Mouse (Mus musculus) midbrain, embryonic 15.5 days (tissue): Measurements from ENCODE around the gene Cachd1. TPM values are rescaled to one million over a fixed set of nuclear protein-coding genes. Genes with fewer than 3 reads are reported as not detected.

ENCODE experiments used
- ATAC-seq: fragments of 200-750 bp; cut with Nextera tagmentation; replicated peaks from 2 replicates; pipeline ENCODE4 v1.8.0; 2017; ENCODE audit warnings: moderate TSS enrichment
- H3K27ac ChIP-seq: fragments of 300-500 bp; sonication (generic); 2 replicates; pipeline ENCODE4 v1.5.1; 2015; ENCODE audit warnings: mild to moderate bottlenecking, inconsistent platforms
- H3K27me3 ChIP-seq: fragments of 300-500 bp; sonication (generic); replicated peaks from 2 replicates; pipeline ENCODE4 v1.6.1; 2015; ENCODE audit warnings: inconsistent platforms
- H3K36me3 ChIP-seq: fragments of 300-500 bp; sonication (generic); replicated peaks from 2 replicates; pipeline ENCODE4 v1.6.1; 2015; ENCODE audit warnings: inconsistent platforms
- H3K4me1 ChIP-seq: fragments of 300-500 bp; sonication (generic); 2 replicates; pipeline ENCODE4 v1.6.1; 2015; ENCODE audit warnings: inconsistent platforms
- H3K4me2 ChIP-seq: fragments of 300-500 bp; sonication (generic); 2 replicates; pipeline ENCODE4 v1.6.1; 2015; ENCODE audit warnings: inconsistent platforms, mild to moderate bottlenecking, moderate library complexity
- H3K4me3 ChIP-seq: fragments of 300-500 bp; sonication (generic); 2 replicates; pipeline ENCODE4 v1.5.1; 2015; ENCODE audit warnings: mild to moderate bottlenecking, inconsistent platforms
- H3K9ac ChIP-seq: fragments of 300-500 bp; sonication (generic); 2 replicates; pipeline ENCODE4 v1.6.1; 2015; ENCODE audit warnings: mild to moderate bottlenecking, inconsistent platforms
- H3K9me3 ChIP-seq: fragments of 300-500 bp; sonication (generic); 2 replicates; pipeline ENCODE4 v1.6.1; 2016; ENCODE audit warnings: inconsistent platforms
- WGBS: fragments of 180-500 bp; shearing (Covaris S2); methylation state at CpG from one replicate; pipeline ENCODE4 v1.1.7; 2015; ENCODE audit warnings: mixed read lengths; 5-methylcytosine and 5-hydroxymethylcytosine counted together
- polyA plus RNA-seq: library from polyadenylated mRNA; unstranded; fragments of >200 nt; fragmentation: Nextera tagmentation; extraction: Ambion mirVana; gene quantifications from 2 replicates; pipeline ENCODE4 v1.2.1, GENCODE M21; 2015

Gene Cachd1
- polyA plus RNA-seq, 1 experiment from 2014 or later: 41.8 TPM

GRCm38 (mm10) chr4:101009092-101009491 lies 232.6 kb downstream of the Cachd1 start:
- Histone ChIP-seq H3K4me3 (no peak overlapping the region), H3K27me3 (no peaks in the 10 kb centered on the region), H3K36me3 (no peaks in the 10 kb centered on the region), H3K9ac (no peak overlapping the region), H3K27ac (no peak overlapping the region), H3K9me3 (no peaks in the 10 kb centered on the region), H3K4me1 (peaks cover 7% of the 10 kb centered on the region; the same call in 1 of the 2 replicates), H3K4me2 (no peak overlapping the region)
- no peak for ATAC-seq
- 68% methylated on average over 4 of the region's 4 CpGs for WGBS

- no peak overlapping the region for H3K4me3 ChIP-seq
- no peaks in the 10 kb centered on the region for H3K27me3 ChIP-seq
- H3K36me3 ChIP-seq: no peaks in the 10 kb centered on the region
- no peak overlapping the region for H3K27ac ChIP-seq
- H3K9ac ChIP-seq: no peak overlapping the region
- H3K4me2 ChIP-seq: no peak overlapping the region
- no peaks in the 10 kb centered on the region for H3K4me1 ChIP-seq
- 89% methylated on average over 4 of the region's 4 CpGs for WGBS
- no peak for ATAC-seq
- H3K9me3 ChIP-seq: no peaks in the 10 kb centered on the region
Measured at GRCm38 (mm10) chr4:101017806-101018205, 241.3 kb downstream of the Cachd1 start.

GRCm38 (mm10) chr4:101020596-101020995 lies 244.1 kb downstream of the Cachd1 start, which contains the start of gene Gm10577:
Gene Gm10577 (minus strand): TSS chr4:101020696.
- no peak within 1 kb of the TSS for H3K4me3 ChIP-seq
- no peak within 1 kb of the TSS for H3K4me2 ChIP-seq
- H3K27me3 ChIP-seq: no peaks in the 10 kb centered on the region
- no peaks in the 10 kb centered on the region for H3K4me1 ChIP-seq
- no peaks in the 10 kb centered on the region for H3K9me3 ChIP-seq
- H3K27ac ChIP-seq: no peak within 1 kb of the TSS
- no peak for ATAC-seq
- H3K9ac ChIP-seq: no peak within 1 kb of the TSS
- 86% methylated on average over 4 of the region's 4 CpGs for WGBS
- H3K36me3 ChIP-seq: no peaks in the 10 kb centered on the region

GRCm38 (mm10) chr4:101026566-101026965 lies 250.1 kb downstream of the Cachd1 start:
- 70% methylated on average over 5 of the region's 5 CpGs for WGBS
- Histone ChIP-seq H3K4me3 (no peak overlapping the region), H3K36me3 (no peaks in the 10 kb centered on the region), H3K9me3 (no peaks in the 10 kb centered on the region), H3K4me2 (no peak overlapping the region), H3K27ac (no peak overlapping the region), H3K27me3 (no peaks in the 10 kb centered on the region), H3K4me1 (0 out of 2 replicates have a peak, but pooled peaks cover 3% of the 10 kb centered on the region), H3K9ac (no peak overlapping the region)
- no peak for ATAC-seq

GRCm38 (mm10) chr4:101026995-101027394 lies 250.5 kb downstream of the Cachd1 start:
- no peak overlapping the region for H3K27ac ChIP-seq
- WGBS: 66% methylated on average over 2 of the region's 2 CpGs
- ATAC-seq: no peak
- H3K9ac ChIP-seq: no peak overlapping the region
- no peaks in the 10 kb centered on the region for H3K36me3 ChIP-seq
- H3K9me3 ChIP-seq: no peaks in the 10 kb centered on the region
- H3K4me1 ChIP-seq: 0 out of 2 replicates have a peak, but pooled peaks cover 3% of the 10 kb centered on the region
- no peak overlapping the region for H3K4me3 ChIP-seq
- no peak overlapping the region for H3K4me2 ChIP-seq
- no peaks in the 10 kb centered on the region for H3K27me3 ChIP-seq

DNA sequence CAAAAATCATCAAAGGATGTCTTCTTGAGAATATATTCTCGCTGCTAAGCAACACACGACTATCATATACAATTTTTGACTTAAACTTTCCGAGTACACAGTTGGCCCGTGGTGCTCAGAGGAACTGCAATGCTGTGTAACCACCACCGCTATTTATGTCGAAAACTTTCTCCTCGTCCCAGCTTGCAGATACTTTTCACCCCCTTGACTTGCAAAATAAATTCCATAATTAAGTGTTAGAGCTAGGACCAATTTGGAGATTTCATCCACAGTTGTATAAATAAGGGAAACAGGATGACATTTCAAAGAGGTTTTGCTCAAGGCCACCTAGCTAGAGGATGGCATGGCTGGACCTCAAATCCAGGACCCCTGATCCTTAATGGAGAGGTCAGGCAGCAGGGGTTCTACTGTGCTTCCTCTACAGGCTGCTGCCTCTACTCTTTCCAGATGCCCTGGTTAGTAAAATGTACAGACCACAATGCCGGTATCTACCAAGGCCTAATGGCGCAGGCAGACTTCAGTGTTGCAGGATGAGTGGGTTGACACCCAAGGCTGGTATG lies 251.5 kb downstream of the Cachd1 start:
- Histone ChIP-seq H3K4me1 (0 out of 2 replicates have a peak, but pooled peaks cover 3% of the 10 kb centered on the region), H3K4me2 (no peak overlapping the region), H3K36me3 (no peaks in the 10 kb centered on the region), H3K9ac (no peak overlapping the region), H3K4me3 (no peak overlapping the region), H3K27me3 (no peaks in the 10 kb centered on the region), H3K9me3 (no peaks in the 10 kb centered on the region), H3K27ac (no peak overlapping the region)
- no peak for ATAC-seq
- WGBS: 92% methylated on average over 9 of the region's 9 CpGs

DNA sequence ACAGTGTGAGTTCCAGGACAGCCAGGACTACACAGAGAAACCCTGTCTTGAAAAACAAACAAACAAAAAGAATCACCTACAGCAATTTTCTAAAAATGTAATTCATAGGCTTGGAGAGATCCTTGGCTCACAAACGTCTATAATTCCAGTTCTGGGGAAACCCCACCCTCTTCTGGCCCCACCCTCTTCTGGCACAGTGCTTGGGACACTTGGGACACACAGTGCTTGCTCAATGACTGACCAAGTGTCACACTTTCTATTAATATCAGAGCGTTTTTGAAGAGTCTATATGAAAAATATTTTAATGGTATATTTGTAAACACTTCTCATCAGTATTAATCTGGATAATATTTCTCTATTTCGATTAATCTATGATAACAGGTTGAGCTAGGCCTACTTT lies 256.6 kb downstream of the Cachd1 start:
- Histone ChIP-seq H3K27ac (no peak overlapping the region), H3K9ac (no peak overlapping the region), H3K4me2 (no peak overlapping the region), H3K4me3 (no peak overlapping the region), H3K27me3 (no peaks in the 10 kb centered on the region), H3K9me3 (no peaks in the 10 kb centered on the region), H3K4me1 (no peaks in the 10 kb centered on the region), H3K36me3 (no peaks in the 10 kb centered on the region)
- 81% methylated on average over 3 of the region's 3 CpGs for WGBS
- no peak for ATAC-seq

DNA sequence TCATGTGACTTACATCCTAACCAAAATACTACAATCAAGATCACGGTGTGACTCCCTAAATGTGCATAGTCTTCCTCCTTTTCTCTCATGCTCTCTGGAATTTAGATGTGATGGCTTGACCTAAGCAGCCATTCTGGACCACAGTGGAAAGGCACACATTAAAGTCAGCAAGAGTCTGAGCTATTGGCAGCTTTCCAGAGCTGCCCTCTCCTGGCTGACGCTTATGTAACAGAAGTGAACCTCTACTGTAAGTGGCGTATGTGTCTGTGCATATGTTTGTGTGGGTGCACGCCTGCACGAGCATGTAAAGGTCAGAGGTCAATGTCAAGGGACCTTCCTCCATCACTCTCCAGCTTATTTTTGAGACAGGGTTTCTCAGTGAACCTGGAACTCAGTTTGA lies 258.7 kb downstream of the Cachd1 start:
- WGBS: 88% methylated on average over 5 of the region's 5 CpGs
- no peaks in the 10 kb centered on the region for H3K9me3 ChIP-seq
- no peaks in the 10 kb centered on the region for H3K27me3 ChIP-seq
- no peaks in the 10 kb centered on the region for H3K4me1 ChIP-seq
- no peak overlapping the region for H3K27ac ChIP-seq
- ATAC-seq: no peak
- H3K4me3 ChIP-seq: no peak overlapping the region
- H3K36me3 ChIP-seq: no peaks in the 10 kb centered on the region
- H3K4me2 ChIP-seq: no peak overlapping the region
- no peak overlapping the region for H3K9ac ChIP-seq

DNA sequence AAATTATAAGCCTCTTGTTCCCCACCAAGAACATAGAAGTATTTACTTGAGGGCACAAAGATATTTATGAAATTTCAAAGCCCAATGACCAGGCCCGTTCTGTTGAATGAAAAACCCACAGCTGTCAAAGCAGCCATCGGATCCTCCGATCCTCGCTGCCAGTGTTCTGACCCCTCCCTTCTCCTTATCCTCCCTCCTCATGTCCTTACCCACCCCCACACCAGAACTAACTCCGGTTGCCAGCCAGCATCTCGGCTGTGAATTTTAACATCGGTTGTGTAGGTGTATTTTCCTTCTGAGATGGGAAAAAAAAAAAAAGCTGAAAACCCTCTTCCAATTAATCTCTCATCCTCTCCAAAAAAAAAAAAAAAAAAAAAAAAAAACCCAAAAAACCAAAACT lies 260.7 kb downstream of the Cachd1 start:
- no peak for ATAC-seq
- H3K4me3 ChIP-seq: no peak overlapping the region
- no peak overlapping the region for H3K4me2 ChIP-seq
- no peaks in the 10 kb centered on the region for H3K9me3 ChIP-seq
- no peak overlapping the region for H3K27ac ChIP-seq
- no peaks in the 10 kb centered on the region for H3K36me3 ChIP-seq
- H3K27me3 ChIP-seq: no peaks in the 10 kb centered on the region
- 61% methylated on average over 7 of the region's 7 CpGs for WGBS
- H3K4me1 ChIP-seq: no peaks in the 10 kb centered on the region
- no peak overlapping the region for H3K9ac ChIP-seq

- ATAC-seq: no peak
- Histone ChIP-seq H3K4me1 (no peaks in the 10 kb centered on the region), H3K36me3 (no peaks in the 10 kb centered on the region), H3K27ac (no peak overlapping the region), H3K4me2 (no peak overlapping the region), H3K4me3 (no peak overlapping the region), H3K9me3 (no peaks in the 10 kb centered on the region), H3K27me3 (no peaks in the 10 kb centered on the region), H3K9ac (no peak overlapping the region)
- 86% methylated on average over 2 of the region's 2 CpGs for WGBS
Measured at GRCm38 (mm10) chr4:101043691-101044090, 267.2 kb downstream of the Cachd1 start.

DNA sequence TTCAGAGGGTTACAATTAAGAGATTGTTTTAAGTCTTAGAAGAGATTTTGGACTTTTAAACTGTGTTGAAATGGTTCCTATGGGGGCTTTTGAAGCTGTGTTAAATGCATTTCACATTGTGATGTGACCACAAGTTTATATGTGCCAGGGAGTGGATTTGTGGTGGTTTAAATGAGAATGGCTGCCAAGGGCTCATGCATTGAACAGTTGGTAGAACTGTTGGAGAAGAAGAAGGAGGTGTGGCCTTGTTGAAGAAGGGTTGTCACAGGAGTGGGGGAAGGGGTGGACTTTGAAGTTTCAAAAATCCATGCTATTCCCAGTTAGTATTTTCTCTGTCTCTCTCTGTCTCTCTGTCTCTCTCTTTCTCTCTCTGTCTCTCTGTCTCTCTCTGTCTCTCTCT lies 267.7 kb downstream of the Cachd1 start:
- Histone ChIP-seq H3K27me3 (no peaks in the 10 kb centered on the region), H3K9me3 (no peaks in the 10 kb centered on the region), H3K4me1 (no peaks in the 10 kb centered on the region), H3K27ac (no peak overlapping the region), H3K9ac (no peak overlapping the region), H3K36me3 (no peaks in the 10 kb centered on the region), H3K4me3 (no peak overlapping the region), H3K4me2 (no peak overlapping the region)
- ATAC-seq: no peak

GRCm38 (mm10) chr4:101046576-101046975 lies 270.1 kb downstream of the Cachd1 start:
- H3K9me3 ChIP-seq: no peaks in the 10 kb centered on the region
- H3K9ac ChIP-seq: no peak overlapping the region
- no peak overlapping the region for H3K4me3 ChIP-seq
- 84% methylated on average over 4 of the region's 4 CpGs for WGBS
- no peaks in the 10 kb centered on the region for H3K27me3 ChIP-seq
- no peaks in the 10 kb centered on the region for H3K4me1 ChIP-seq
- no peak for ATAC-seq
- no peaks in the 10 kb centered on the region for H3K36me3 ChIP-seq
- no peak overlapping the region for H3K27ac ChIP-seq
- no peak overlapping the region for H3K4me2 ChIP-seq

GRCm38 (mm10) chr4:101062146-101062545 lies 285.7 kb downstream of the Cachd1 start:
- H3K4me2 ChIP-seq: no peak overlapping the region
- no peaks in the 10 kb centered on the region for H3K36me3 ChIP-seq
- no peaks in the 10 kb centered on the region for H3K9me3 ChIP-seq
- no peak overlapping the region for H3K27ac ChIP-seq
- no peak overlapping the region for H3K4me3 ChIP-seq
- no peaks in the 10 kb centered on the region for H3K27me3 ChIP-seq
- H3K9ac ChIP-seq: no peak overlapping the region
- WGBS: 84% methylated on average over 2 of the region's 2 CpGs
- H3K4me1 ChIP-seq: no peaks in the 10 kb centered on the region
- ATAC-seq: no peak
